Mouse (Mus musculus): ENCODE results near the gene Cntfr.

DNA sequence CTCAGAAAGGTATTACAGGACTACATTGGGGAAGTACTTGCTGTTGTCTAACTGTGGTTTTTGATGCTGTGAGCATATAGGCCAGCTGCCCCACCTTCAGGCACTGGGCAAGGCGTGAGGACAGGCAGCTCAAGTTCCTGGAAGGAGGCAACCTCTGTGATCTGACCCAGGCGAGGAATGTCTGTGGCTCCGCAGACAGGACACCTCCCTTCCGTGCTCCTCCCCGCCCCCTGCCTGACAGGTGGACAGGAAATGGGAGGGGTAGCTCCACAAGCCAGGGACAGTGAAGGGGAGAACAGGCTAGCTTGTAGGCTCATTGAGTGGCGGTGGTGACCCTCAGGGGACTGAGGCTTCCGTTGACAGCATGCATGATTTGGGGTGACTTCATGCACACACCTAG lies 32.4 kb downstream of the Cntfr start:
- no peak for TF ChIP-seq EP300 (optimal IDR thresholded peaks at IDR 0.05)
- TF ChIP-seq CTCF (IDR thresholded peaks at IDR 0.05; ENCODE audit: low read depth) = no peak
